Mouse (Mus musculus) limb, embryonic 15.5 days (tissue): Measurements from ENCODE around the gene Papss2. TPM values are rescaled to one million over a fixed set of nuclear protein-coding genes. Genes with fewer than 3 reads are reported as not detected.

ENCODE experiments used
- ATAC-seq: fragments of 200-750 bp; cut with Nextera tagmentation; 2 replicates; pipeline ENCODE4 v1.8.0; 2017; ENCODE audit warnings: low read depth, moderate TSS enrichment; ENCODE audit not compliant: insufficient number of reproducible peaks, low FRiP score, low TSS enrichment
- H3K27ac ChIP-seq: fragments of 300-500 bp; sonication (generic); 2 replicates; pipeline ENCODE4 v1.5.1; 2015; ENCODE audit warnings: moderate library complexity, mild to moderate bottlenecking, inconsistent platforms
- H3K27me3 ChIP-seq: fragments of 300-500 bp; sonication (generic); 2 replicates; pipeline ENCODE4 v1.6.1; 2015; ENCODE audit warnings: inconsistent platforms
- H3K36me3 ChIP-seq: fragments of 300-500 bp; sonication (generic); 2 replicates; pipeline ENCODE4 v1.6.1; 2015; ENCODE audit warnings: inconsistent platforms
- H3K4me1 ChIP-seq: fragments of 300-500 bp; sonication (generic); 2 replicates; pipeline ENCODE4 v1.6.1; 2015; ENCODE audit warnings: inconsistent platforms
- H3K4me2 ChIP-seq: fragments of 300-500 bp; sonication (generic); 2 replicates; pipeline ENCODE4 v1.6.1; 2015; ENCODE audit warnings: mild to moderate bottlenecking, inconsistent platforms
- H3K4me3 ChIP-seq: fragments of 300-500 bp; sonication (generic); 2 replicates; pipeline ENCODE4 v1.5.1; 2015; ENCODE audit warnings: mild to moderate bottlenecking, inconsistent platforms
- H3K9ac ChIP-seq: fragments of 300-500 bp; sonication (generic); 2 replicates; pipeline ENCODE4 v1.6.1; 2015; ENCODE audit warnings: inconsistent platforms
- H3K9me3 ChIP-seq: fragments of 300-500 bp; sonication (generic); 2 replicates; pipeline ENCODE4 v1.6.1; 2016; ENCODE audit warnings: inconsistent platforms
- polyA plus RNA-seq: library from polyadenylated mRNA; unstranded; fragments of >200 nt; fragmentation: Nextera tagmentation; extraction: Ambion mirVana; gene quantifications from 2 replicates; pipeline ENCODE4 v1.2.1, GENCODE M21; 2015

Gene Papss2
- polyA plus RNA-seq, 1 experiment from 2014 or later = 34.8 TPM

- no peak overlapping the region for H3K4me3 ChIP-seq
- no peaks in the 10 kb centered on the region for H3K27me3 ChIP-seq
- no peaks in the 10 kb centered on the region for H3K9me3 ChIP-seq
- H3K27ac ChIP-seq = no peak overlapping the region
- ATAC-seq = no peak
- no peaks in the 10 kb centered on the region for H3K36me3 ChIP-seq
- H3K4me1 ChIP-seq = peaks cover 6% of the 10 kb centered on the region; the same call in 1 of the 2 replicates
- no peak overlapping the region for H3K9ac ChIP-seq
- no peak overlapping the region for H3K4me2 ChIP-seq
Measured at GRCm38 (mm10) chr19:32715681-32716080, 120.1 kb downstream of the Papss2 start.

Other genes with a start within 250 kb of the Papss2 start
- gene Sgms1, start 206.1 kb upstream of the Papss2 start, polyA plus RNA-seq = 45.6 and 49.8 TPM in 2 replicates
- 101 and 122 TPM in 2 replicates for gene Rpl9-ps6, start 129.2 kb upstream of the Papss2 start, polyA plus RNA-seq
- gene Minpp1, start 110.0 kb upstream of the Papss2 start, polyA plus RNA-seq = 63.7 and 67.2 TPM in 2 replicates
- 54.5 and 55.2 TPM in 2 replicates for gene Atad1, start 144.0 kb downstream of the Papss2 start, polyA plus RNA-seq
- 7.1 and 9.5 TPM in 2 replicates for gene Pten, start 161.7 kb downstream of the Papss2 start, polyA plus RNA-seq